Mouse (Mus musculus) liver, embryonic 14.5 days (tissue): ENCODE data around the gene Ppp1r1a.

Source experiments
- CTCF ChIP-seq: IDR thresholded peaks from 2 replicates; pipeline ENCODE4 v1.5.1; 2016; ENCODE audit warnings: antibody characterized with exemption, low read depth, control low read depth
- EP300 ChIP-seq: IDR thresholded peaks from 2 replicates; pipeline ENCODE4 v1.6.1; 2016; ENCODE audit warnings: antibody characterized with exemption, low read depth

DNA sequence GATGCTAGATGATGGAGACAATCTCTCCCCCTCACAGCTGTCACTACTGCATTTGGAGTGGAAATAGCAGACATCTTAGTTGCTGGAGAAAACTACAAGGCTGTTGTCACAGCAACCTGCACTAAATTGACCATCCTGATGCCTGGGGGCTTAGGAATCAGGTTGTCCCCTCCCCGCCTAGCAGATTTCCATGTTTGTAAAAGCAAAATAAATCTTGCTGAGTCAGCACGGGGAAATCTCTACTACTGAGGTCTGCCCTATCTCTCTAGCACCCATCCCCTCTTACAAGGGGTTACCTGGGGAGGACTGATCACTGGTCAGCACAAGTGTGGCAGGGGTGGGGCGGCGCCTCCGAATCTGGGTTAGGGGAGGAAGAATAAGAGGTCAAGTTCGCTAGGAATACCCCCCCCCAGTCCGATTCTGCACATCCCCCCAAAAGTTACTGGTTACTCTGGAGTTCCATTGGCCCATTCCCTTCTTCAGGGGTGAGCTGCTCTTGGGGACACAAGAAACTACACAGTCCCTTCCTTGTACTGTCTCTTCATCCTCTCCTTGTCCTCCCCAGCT is 3.7 kb downstream of the Ppp1r1a start:
- no peak for TF ChIP-seq CTCF
- no peak for TF ChIP-seq EP300
